Mouse (Mus musculus) C2C12 (cell line): ENCODE data around the gene Ubqln1.

Source experiments
- CEBPB ChIP-seq: IDR thresholded peaks from one replicate; pipeline ENCODE4 v1.6.1; 2011; ENCODE audit warnings: low read depth, mild to moderate bottlenecking, control low read depth, moderate library complexity
- CTCF ChIP-seq: IDR thresholded peaks from one replicate; pipeline ENCODE4 v1.5.1; 2011; ENCODE audit not compliant: control insufficient read depth, insufficient read depth, insufficient read length
- FOSL1 ChIP-seq: IDR thresholded peaks from one replicate; pipeline ENCODE4 v1.8.0; 2011; ENCODE audit warnings: mild to moderate bottlenecking, low read length; ENCODE audit not compliant: poor library complexity, insufficient read depth, severe bottlenecking
- MAX ChIP-seq: IDR thresholded peaks from one replicate; pipeline ENCODE4 v1.6.1; 2011; ENCODE audit warnings: mild to moderate bottlenecking, control low read depth
- MYOD1 ChIP-seq: IDR thresholded peaks from one replicate; pipeline ENCODE4 v1.6.1; 2011; ENCODE audit warnings: low read depth; ENCODE audit not compliant: control insufficient read depth, insufficient read length
- MYOG ChIP-seq: IDR thresholded peaks from one replicate; pipeline ENCODE4 v1.6.1; 2011; ENCODE audit not compliant: control insufficient read depth, insufficient read length; ENCODE audit errors: extremely low read depth
- USF1 ChIP-seq: IDR thresholded peaks from one replicate; pipeline ENCODE4 v1.6.1; 2011; ENCODE audit warnings: low read depth, mild to moderate bottlenecking, control low read depth, moderate library complexity

GRCm38 (mm10) chr13:58148256-58148831 lies 67.1 kb downstream of the Ubqln1 start:
- TF ChIP-seq MAX (no peak), MYOD1 (no peak), USF1 (no peak), CTCF (no peak), MYOG (no peak), CEBPB (no peak), FOSL1 (no peak)
